Mouse (Mus musculus) hindbrain, embryonic 11.5 days (tissue): ENCODE data around the gene Aspm. TPM values are rescaled to one million over a fixed set of nuclear protein-coding genes. Genes with fewer than 3 reads are reported as not detected.
"Not testable (repeated sequence)": the region's sequence is repeated elsewhere in the genome, so short reads cannot be mapped to it uniquely, and the experiment has no call there.

Source experiments
- ATAC-seq: fragments of 200-750 bp; cut with Nextera tagmentation; 2 replicates; pipeline ENCODE4 v1.8.0; 2017; ENCODE audit warnings: mild to moderate bottlenecking, moderate TSS enrichment, moderate library complexity; ENCODE audit not compliant: low FRiP score
- DNase-seq: peaks from one replicate; pipeline ENCODE4 v3.0.0-alpha.2; 2015; ENCODE audit warnings: low spot score
- H3K27ac ChIP-seq: fragments of 300-500 bp; sonication (generic); 2 replicates; pipeline ENCODE4 v1.5.1; 2014; ENCODE audit warnings: mild to moderate bottlenecking, low read depth, low read length
- H3K27me3 ChIP-seq: fragments of 300-500 bp; sonication (generic); 2 replicates; pipeline ENCODE4 v1.6.1; 2014; ENCODE audit warnings: mild to moderate bottlenecking, low read length, moderate library complexity, mixed read lengths; ENCODE audit not compliant: control insufficient read depth, insufficient read depth
- H3K36me3 ChIP-seq: fragments of 300-500 bp; sonication (generic); 2 replicates; pipeline ENCODE4 v1.6.1; 2014; ENCODE audit warnings: mild to moderate bottlenecking, low read length, moderate library complexity, mixed read lengths; ENCODE audit not compliant: control insufficient read depth, insufficient read depth
- H3K4me1 ChIP-seq: fragments of 300-500 bp; sonication (generic); replicated peaks from 2 replicates; pipeline ENCODE4 v1.6.1; 2014; ENCODE audit warnings: low read length, mixed read lengths; ENCODE audit not compliant: control insufficient read depth, insufficient read depth
- H3K4me2 ChIP-seq: fragments of 300-500 bp; sonication (generic); replicated peaks from 2 replicates; pipeline ENCODE4 v1.6.1; 2014; ENCODE audit warnings: mild to moderate bottlenecking, low read depth, low read length
- H3K4me3 ChIP-seq: fragments of 300-500 bp; sonication (generic); 2 replicates; pipeline ENCODE4 v1.5.1; 2014; ENCODE audit warnings: low read depth, low read length
- H3K9ac ChIP-seq: fragments of 300-500 bp; sonication (generic); 2 replicates; pipeline ENCODE4 v1.6.1; 2014; ENCODE audit warnings: low read depth, low read length
- H3K9me3 ChIP-seq: fragments of 300-500 bp; sonication (generic); 2 replicates; pipeline ENCODE4 v1.6.1; 2016; ENCODE audit warnings: low read length; ENCODE audit not compliant: control insufficient read depth
- WGBS: fragments of 180-500 bp; shearing (Covaris S2); extraction: QIAGEN DNeasy Blood & Tissue Kit; methylation state at CpG from one replicate; pipeline ENCODE4 v1.1.7; 2014; 5-methylcytosine and 5-hydroxymethylcytosine counted together
- polyA plus RNA-seq: library from polyadenylated mRNA; unstranded; fragments of >200 nt; fragmentation: Nextera tagmentation; extraction: Ambion mirVana; gene quantifications from 2 replicates; pipeline ENCODE4 v1.2.1, GENCODE M21; 2014

Aspm gene
- 25.5 and 31.5 TPM in 2 replicates for polyA plus RNA-seq

DNA sequence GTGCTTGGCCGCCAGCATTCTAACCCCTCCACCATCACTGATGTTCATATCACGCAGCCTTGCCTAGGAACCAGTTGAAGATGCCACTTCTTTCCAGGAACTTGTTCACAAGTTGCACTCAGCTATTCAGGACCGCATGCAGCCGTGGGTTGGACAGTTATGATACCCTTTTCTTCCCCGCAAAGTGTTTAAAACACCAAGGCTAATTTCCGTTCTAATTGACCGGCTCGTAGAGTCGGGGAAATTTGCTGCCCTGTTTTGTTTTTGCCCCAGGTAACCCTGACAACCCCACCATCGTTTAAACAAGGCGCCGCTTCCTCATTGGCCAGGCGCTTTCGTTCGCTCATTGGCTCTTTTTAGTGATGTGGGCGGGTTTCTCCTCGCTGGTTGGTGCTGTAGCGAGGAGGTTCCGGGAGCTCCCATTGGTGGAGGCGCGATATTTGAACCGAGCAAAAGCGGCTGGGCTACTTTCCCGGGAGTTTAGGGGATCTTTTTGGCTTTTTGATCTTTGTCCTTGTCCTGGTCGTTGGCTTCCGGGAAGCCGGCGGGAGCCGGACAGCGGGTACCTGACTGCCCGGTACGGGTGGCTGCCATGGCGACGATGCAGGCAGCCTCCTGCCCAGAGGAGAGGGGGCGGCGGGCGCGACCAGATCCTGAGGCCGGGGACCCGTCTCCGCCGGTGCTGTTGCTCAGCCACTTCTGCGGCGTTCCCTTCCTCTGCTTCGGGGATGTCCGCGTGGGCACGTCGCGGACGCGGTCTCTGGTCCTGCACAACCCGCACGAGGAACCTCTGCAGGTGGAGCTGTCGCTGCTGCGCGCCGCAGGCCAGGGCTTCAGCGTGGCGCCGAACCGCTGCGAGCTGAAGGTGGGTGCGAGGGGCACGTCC is at the start of gene Aspm:
Aspm (plus strand) TSS at position 433 of the 886 bp plus-strand sequence.
- peak; percentile 91 for DNase-seq
- H3K4me1 ChIP-seq, result peaks cover 2% of the 10 kb centered on the region; the same call in 1 of the 2 replicates
- H3K9ac ChIP-seq, result peak within 1 kb of the TSS; percentile 73
- H3K9me3 ChIP-seq, result no peaks in the 10 kb centered on the region
- under 1% methylated on average over 62 of the region's 65 CpGs for WGBS
- peak within 1 kb of the TSS; percentile 75 for H3K4me3 ChIP-seq
- 0 out of 2 replicates have a peak, but pooled peaks cover 2% of the 10 kb centered on the region for H3K36me3 ChIP-seq
- peak within 1 kb of the TSS; percentile 77 for H3K4me2 ChIP-seq
- no peaks in the 10 kb centered on the region for H3K27me3 ChIP-seq
- ATAC-seq, result peak; percentile 99
- 0 out of 2 replicates have a peak within 1 kb of the TSS, but pooled peaks have one; percentile 5 for H3K27ac ChIP-seq

GRCm38 (mm10) chr1:139405766-139406165 is 48.8 kb upstream of the Aspm start:
- Histone ChIP-seq H3K27ac (no peak overlapping the region), H3K4me3 (no peak overlapping the region), H3K36me3 (no peaks in the 10 kb centered on the region), H3K9me3 (no peaks in the 10 kb centered on the region), H3K9ac (no peak overlapping the region), H3K27me3 (no peaks in the 10 kb centered on the region), H3K4me2 (no peak overlapping the region), H3K4me1 (no peaks in the 10 kb centered on the region)
- no peak for ATAC-seq
- no peak for DNase-seq

DNA sequence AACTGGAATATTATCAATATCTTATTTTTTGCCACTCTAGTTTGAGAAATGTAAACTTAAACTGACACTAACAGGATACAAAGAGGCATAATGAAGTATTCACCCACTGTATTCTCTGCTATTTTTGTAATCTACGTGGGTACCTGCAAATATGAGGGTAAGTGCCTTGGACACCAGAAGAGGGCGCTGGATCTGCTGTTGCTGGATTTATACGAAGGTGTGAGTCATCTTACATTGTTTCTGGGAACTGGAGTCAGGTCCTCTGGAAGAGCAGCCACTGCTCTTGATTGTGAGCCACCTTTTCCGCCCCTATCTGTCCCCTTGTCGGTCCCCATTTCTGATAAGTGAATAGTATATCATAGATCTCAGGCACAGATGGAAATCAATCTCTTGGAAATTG is 46.9 kb upstream of the Aspm start:
- ATAC-seq (no peak), DNase-seq (no peak)
- Histone ChIP-seq H3K36me3 (no peaks in the 10 kb centered on the region), H3K9me3 (no peaks in the 10 kb centered on the region), H3K4me3 (no peak overlapping the region), H3K4me2 (no peak overlapping the region), H3K4me1 (no peaks in the 10 kb centered on the region), H3K27ac (no peak overlapping the region), H3K9ac (no peak overlapping the region), H3K27me3 (no peaks in the 10 kb centered on the region)
- WGBS, result 60% methylated on average over 5 of the region's 5 CpGs

DNA sequence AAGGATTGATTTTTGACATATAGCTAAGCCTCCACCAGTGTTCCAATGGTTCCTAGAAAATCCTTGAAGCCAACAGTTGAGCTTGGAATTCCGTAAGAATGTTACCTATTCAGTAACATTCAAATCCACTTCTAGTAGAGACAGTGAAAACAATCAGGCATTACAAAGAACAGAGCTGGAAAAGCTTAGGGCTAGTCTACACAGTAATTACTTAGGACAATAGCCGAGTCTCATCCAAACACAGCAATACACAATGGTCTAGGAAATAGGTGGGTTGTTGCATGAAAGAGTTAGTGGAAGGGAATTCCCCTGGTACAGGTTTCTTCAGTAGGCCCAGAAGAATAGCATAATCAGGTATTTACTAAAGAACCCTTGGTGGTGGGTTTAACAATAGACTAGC is 42.2 kb upstream of the Aspm start:
- H3K4me3 ChIP-seq, H3K4me1 ChIP-seq, H3K4me2 ChIP-seq, H3K9ac ChIP-seq, H3K36me3 ChIP-seq, H3K9me3 ChIP-seq, H3K27ac ChIP-seq, DNase-seq, H3K27me3 ChIP-seq, ATAC-seq: not testable (repeated sequence)
- 88% methylated on average over 2 of the region's 2 CpGs for WGBS

DNA sequence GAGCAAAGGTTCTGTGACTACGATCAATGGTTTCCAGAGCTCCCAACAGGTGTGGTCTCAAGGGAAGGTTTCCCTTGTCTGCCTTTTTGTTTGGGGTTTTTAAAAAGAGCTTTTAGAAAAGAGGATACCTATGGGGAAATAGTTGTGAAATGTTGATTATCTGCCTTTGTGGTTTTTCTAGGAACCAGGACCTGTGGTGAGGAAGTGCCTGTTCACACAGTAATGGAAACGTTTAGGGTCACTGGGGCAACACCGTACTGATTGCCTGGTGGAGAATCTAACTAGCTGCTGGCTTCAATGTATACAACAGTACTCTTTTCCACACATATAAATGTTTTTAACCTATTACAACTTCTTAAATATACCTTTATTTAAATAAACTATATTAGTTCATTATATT is 41.1 kb upstream of the Aspm start:
- no peak overlapping the region for H3K4me3 ChIP-seq
- no peaks in the 10 kb centered on the region for H3K4me1 ChIP-seq
- no peaks in the 10 kb centered on the region for H3K36me3 ChIP-seq
- 91% methylated on average over 3 of the region's 3 CpGs for WGBS
- no peak overlapping the region for H3K9ac ChIP-seq
- no peaks in the 10 kb centered on the region for H3K27me3 ChIP-seq
- ATAC-seq (no peak), DNase-seq (no peak)
- no peaks in the 10 kb centered on the region for H3K9me3 ChIP-seq
- H3K27ac ChIP-seq, result no peak overlapping the region
- H3K4me2 ChIP-seq, result no peak overlapping the region

DNA sequence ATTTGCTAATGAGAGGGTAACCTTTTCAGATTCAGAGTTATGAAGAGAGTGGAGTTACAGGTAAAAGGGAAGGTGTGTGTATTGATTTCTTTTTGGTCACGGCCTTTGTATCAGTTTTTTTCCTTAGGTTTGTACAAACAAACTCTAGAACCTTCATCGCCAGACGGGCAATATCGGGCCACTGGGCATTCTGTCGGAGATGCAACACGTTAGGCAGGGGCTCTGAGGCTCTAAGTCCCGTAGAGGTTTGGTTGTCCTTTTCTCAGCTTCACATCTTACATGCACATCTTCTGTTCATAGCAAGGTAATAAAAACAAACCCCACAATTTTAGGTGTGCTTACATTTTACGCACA is 33.1 kb upstream of the Aspm start:
- peak; percentile 31 for ATAC-seq
- Histone ChIP-seq H3K4me3 (peak overlapping the region; percentile 83), H3K4me1 (peaks cover 12% of the 10 kb centered on the region), H3K9me3 (no peaks in the 10 kb centered on the region), H3K36me3 (no peaks in the 10 kb centered on the region), H3K27ac (no peak overlapping the region), H3K4me2 (peak overlapping the region; percentile 70), H3K9ac (peak overlapping the region; percentile 97), H3K27me3 (no peaks in the 10 kb centered on the region)
- WGBS, result 7% methylated on average over 8 of the region's 8 CpGs
- DNase-seq, result no peak

DNA sequence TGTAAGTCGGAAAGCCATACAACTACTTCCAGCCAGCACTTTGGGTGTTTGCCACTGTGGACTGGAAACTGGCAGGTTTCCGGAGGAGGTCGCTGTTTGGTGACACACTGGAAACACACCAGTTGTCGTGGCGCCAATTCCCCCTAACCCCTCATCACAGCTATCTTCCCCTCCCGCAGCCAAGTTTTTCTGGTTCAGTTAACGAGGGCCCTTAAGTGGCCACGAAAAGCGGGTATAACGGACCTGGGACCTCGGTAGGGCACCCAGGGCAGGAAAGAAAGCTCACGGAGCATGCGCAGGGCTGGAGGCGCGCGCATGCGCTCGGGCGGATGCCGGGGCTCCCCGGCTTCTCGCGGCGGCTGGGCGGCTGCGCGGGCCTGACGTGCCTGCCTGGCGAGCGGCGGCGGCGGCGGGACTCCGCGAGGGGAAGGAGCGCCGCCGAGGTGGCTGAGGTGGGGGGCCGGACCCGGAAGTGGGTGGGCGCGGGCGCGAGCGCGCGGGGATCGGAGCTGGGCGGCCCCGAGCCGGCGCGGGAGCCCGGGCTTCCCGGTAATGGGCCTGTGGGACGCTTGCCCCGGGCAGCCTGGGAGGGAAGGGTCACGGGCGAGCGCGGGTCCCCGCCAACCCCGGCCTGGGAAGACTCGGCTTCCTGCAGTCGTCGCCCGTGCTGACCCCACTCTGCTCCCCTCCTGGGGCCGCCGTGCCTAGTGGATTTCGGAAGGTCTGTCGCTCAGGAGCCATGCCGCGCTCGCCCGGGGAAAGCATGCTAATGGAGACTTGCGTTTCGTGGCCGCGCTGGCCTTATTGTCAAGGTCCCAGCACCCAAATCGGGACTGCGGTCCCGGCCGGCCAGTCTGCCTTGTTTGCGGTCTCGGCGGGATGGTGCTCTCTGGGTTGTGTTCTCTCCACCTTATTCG is 32.4 kb upstream of the Aspm start, which contains the start of gene Zbtb41:
Zbtb41 (plus strand) TSS at position 414 of the 917 bp plus-strand sequence.
- ATAC-seq, result peak; percentile 94
- Histone ChIP-seq H3K4me1 (peaks cover 12% of the 10 kb centered on the region), H3K27ac (peak within 1 kb of the TSS; percentile 91), H3K9me3 (no peaks in the 10 kb centered on the region), H3K9ac (peak within 1 kb of the TSS; percentile 97), H3K4me3 (peak within 1 kb of the TSS; percentile 83), H3K4me2 (peak within 1 kb of the TSS; percentile 70), H3K36me3 (no peaks in the 10 kb centered on the region), H3K27me3 (no peaks in the 10 kb centered on the region)
- WGBS, result under 1% methylated on average over 63 of the region's 88 CpGs
- DNase-seq, result peak; percentile 94

GRCm38 (mm10) chr1:139422941-139423340 is 31.6 kb upstream of the Aspm start:
- H3K4me3 ChIP-seq, result peak overlapping the region; percentile 83
- no peaks in the 10 kb centered on the region for H3K36me3 ChIP-seq
- peaks cover 12% of the 10 kb centered on the region for H3K4me1 ChIP-seq
- no peak overlapping the region for H3K27ac ChIP-seq
- H3K9ac ChIP-seq, result peak overlapping the region; percentile 97
- 32% methylated on average over 10 of the region's 10 CpGs for WGBS
- DNase-seq (peak; percentile 40), ATAC-seq (no peak)
- peak overlapping the region; percentile 70 for H3K4me2 ChIP-seq
- no peaks in the 10 kb centered on the region for H3K9me3 ChIP-seq
- no peaks in the 10 kb centered on the region for H3K27me3 ChIP-seq
